Mouse (Mus musculus) retina, adult 2 months (tissue): Measurements from ENCODE around the gene 1700017B05Rik.

Source experiments
- DNase-seq: peaks from one replicate; pipeline ENCODE4 v3.0.0-alpha.2; 2012; ENCODE audit warnings: low read depth, low spot score

1700017B05Rik gene

GRCm38 (mm10) chr9:57272902-57273804 is 10.7 kb upstream of the 1700017B05Rik start:
- no peak for DNase-seq

- DNase-seq = no peak
These were observed 9.6 kb upstream of the 1700017B05Rik start for GRCm38 (mm10) chr9:57271837-57272562.

GRCm38 (mm10) chr9:57271081-57271480 is 8.7 kb upstream of the 1700017B05Rik start:
- no peak for DNase-seq

- no peak for DNase-seq
These were observed 8.0 kb upstream of the 1700017B05Rik start for GRCm38 (mm10) chr9:57270399-57270798.

- DNase-seq = no peak
These were observed 7.0 kb upstream of the 1700017B05Rik start for GRCm38 (mm10) chr9:57269384-57269783.

- DNase-seq = no peak
These were observed 6.2 kb upstream of the 1700017B05Rik start for GRCm38 (mm10) chr9:57268575-57268974.

GRCm38 (mm10) chr9:57268078-57268477 is 5.7 kb upstream of the 1700017B05Rik start:
- no peak for DNase-seq

- no peak for DNase-seq
These were observed 5.0 kb upstream of the 1700017B05Rik start for GRCm38 (mm10) chr9:57267421-57267820.

- DNase-seq = no peak
These were observed 2.7 kb upstream of the 1700017B05Rik start for GRCm38 (mm10) chr9:57265125-57265524.

GRCm38 (mm10) chr9:57262795-57263684 is 628 bp upstream of the 1700017B05Rik start:
- no peak for DNase-seq

GRCm38 (mm10) chr9:57261516-57261912 is 898 bp downstream of the 1700017B05Rik start:
- no peak for DNase-seq

GRCm38 (mm10) chr9:57260940-57261339 is 1.5 kb downstream of the 1700017B05Rik start:
- no peak for DNase-seq

- DNase-seq = peak; percentile 74
These were observed 2.7 kb downstream of the 1700017B05Rik start for GRCm38 (mm10) chr9:57259736-57260135.

GRCm38 (mm10) chr9:57257627-57258026 is 4.8 kb downstream of the 1700017B05Rik start:
- no peak for DNase-seq

GRCm38 (mm10) chr9:57256861-57257260 is 5.6 kb downstream of the 1700017B05Rik start:
- DNase-seq = no peak

GRCm38 (mm10) chr9:57256309-57256708 is 6.1 kb downstream of the 1700017B05Rik start:
- DNase-seq = no peak

GRCm38 (mm10) chr9:57254823-57255495 is 7.5 kb downstream of the 1700017B05Rik start:
- DNase-seq = no peak

- no peak for DNase-seq
These were observed 8.4 kb downstream of the 1700017B05Rik start for GRCm38 (mm10) chr9:57254061-57254460.

- no peak for DNase-seq
These were observed 11.3 kb downstream of the 1700017B05Rik start for GRCm38 (mm10) chr9:57251139-57251538.

- no peak for DNase-seq
These were observed 12.4 kb downstream of the 1700017B05Rik start for GRCm38 (mm10) chr9:57250026-57250425.
